Comparison of ENCODE assay signal across 30 mouse cellular contexts in the genomic region with DNA sequence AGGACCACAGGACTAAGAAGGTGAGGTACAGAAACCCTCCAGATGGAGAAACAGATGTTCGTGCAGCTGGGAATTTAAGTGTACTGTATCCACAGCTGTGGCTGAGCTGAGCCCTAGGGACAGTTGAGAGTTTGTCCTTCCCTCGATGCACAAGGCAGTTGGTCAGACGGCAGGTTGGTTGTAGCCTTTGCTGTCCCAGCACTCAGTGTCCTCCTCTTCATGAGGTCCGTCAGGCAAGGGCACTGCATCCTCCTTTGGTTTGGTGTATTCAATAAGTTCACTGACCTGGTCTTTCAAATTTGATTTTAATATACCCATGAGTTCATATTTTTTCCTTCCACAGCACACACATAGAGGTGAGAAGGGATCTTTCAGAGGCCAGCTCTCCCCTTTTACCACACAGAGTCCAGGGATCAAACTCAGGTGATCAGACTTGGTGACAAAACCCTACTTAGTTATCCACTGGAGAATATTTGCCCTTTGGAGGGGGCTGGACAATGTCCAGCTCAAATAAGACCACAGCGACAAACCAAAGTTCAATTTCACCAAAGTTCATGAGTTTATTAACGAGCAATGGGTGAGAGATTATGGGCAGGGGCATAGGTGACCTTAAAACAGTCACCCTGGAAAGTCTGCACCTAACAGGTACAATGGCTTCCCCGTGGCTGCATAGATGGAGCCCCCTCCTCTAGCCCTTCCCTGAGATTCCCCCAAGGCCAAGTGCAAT. TPM values are rescaled to one million over a fixed set of nuclear protein-coding genes. Genes with fewer than 3 reads are reported as not detected.
DNase-seq lines count a peak whose midpoint lies in the region; ATAC-seq and TF ChIP-seq lines count a peak whose summit lies in the region.
"Had no signal": no experiment of that assay in that cellular context is flagged by ENCODE, and none has a peak within 500 bp of the region (broad histone marks: within the 10 kb centered on the region; RNA-seq: fewer than 3 reads in every experiment).

No protein-coding gene starts in this region.

- no peak overlapping the region for H3K9ac ChIP-seq in heart, embryonic 11.5 days (ENCODE audit: low read depth, low read length)
- H3K9ac ChIP-seq in liver, adult 2 months (ENCODE audit: low read depth, low read length) = no peak overlapping the region
- H3K9ac ChIP-seq in liver, embryonic 12.5 days = no peak overlapping the region
- H3K9ac ChIP-seq: embryonic facial prominence, embryonic 13.5 days; forebrain, embryonic 12.5 days; forebrain, embryonic 15.5 days; hindbrain, embryonic 12.5 days; hindbrain, embryonic 15.5 days had no signal

- DNase-seq in heart, adult 11 months = peak; percentile 60
- DNase-seq in liver, adult 2 months (ENCODE audit: extremely low read depth, low read depth, low spot score) = peak; percentile 95
- DNase-seq: adrenal gland, adult 8-10 months; adrenal gland, postnatal 25 days; cerebellum, adult 11-12 months; cerebellum, adult 8-10 months; cerebellum, postnatal 10 days; cerebellum, postnatal 36 days; embryo, embryonic 11 days; gastrocnemius, postnatal 25 days; heart, adult 2 months had no signal

- no peak for TF ChIP-seq CTCF in liver, adult 2 months (IDR thresholded peaks at IDR 0.05; ENCODE audit: low read depth, low read length)

- no peak overlapping the region for H3K27ac ChIP-seq in heart, embryonic 11.5 days (ENCODE audit: low read depth, low read length)
- peak overlapping the region; percentile 95 for H3K27ac ChIP-seq in liver, adult 2 months (replicated peaks; ENCODE audit: insufficient read depth, low read depth, low read length)
- H3K27ac ChIP-seq in liver, embryonic 12.5 days = no peak overlapping the region
- H3K27ac ChIP-seq: embryonic facial prominence, embryonic 10.5 days; embryonic facial prominence, embryonic 13.5 days; forebrain, embryonic 12.5 days; forebrain, embryonic 15.5 days; heart, adult 2 months; heart, embryonic 10.5 days; hindbrain, embryonic 12.5 days; hindbrain, embryonic 15.5 days had no signal

- WGBS in heart, embryonic 11.5 days (ENCODE audit: insufficient replicate concordance) = 72% methylated on average over 7 of the region's 7 CpGs
- WGBS in liver, adult 2 months = 31% methylated on average over 7 of the region's 7 CpGs
- WGBS in liver, embryonic 12.5 days (ENCODE audit: insufficient replicate concordance) = 73% methylated on average over 7 of the region's 7 CpGs

- no peaks in the 10 kb centered on the region for H3K9me3 ChIP-seq in heart, embryonic 11.5 days (replicated peaks; ENCODE audit: control insufficient read depth, low read length)
- H3K9me3 ChIP-seq in liver, embryonic 12.5 days (replicated peaks) = no peaks in the 10 kb centered on the region
- H3K9me3 ChIP-seq in megakaryocyte, embryonic 14.5 days = no peaks in the 10 kb centered on the region
- H3K9me3 ChIP-seq: embryonic facial prominence, embryonic 10.5 days; embryonic facial prominence, embryonic 13.5 days; forebrain, embryonic 12.5 days; forebrain, embryonic 15.5 days; heart, embryonic 10.5 days; hindbrain, embryonic 12.5 days; hindbrain, embryonic 15.5 days had no signal

- no peak for TF ChIP-seq POLR2A in liver, adult 2 months (IDR thresholded peaks at IDR 0.05; ENCODE audit: extremely low read depth, insufficient read depth, low read length)

- no peaks in the 10 kb centered on the region for H3K27me3 ChIP-seq in heart, embryonic 11.5 days (ENCODE audit: control insufficient read depth, insufficient read depth, low read length)
- no peaks in the 10 kb centered on the region for H3K27me3 ChIP-seq in liver, adult 2 months (ENCODE audit: control insufficient read depth, insufficient read depth, low read length)
- H3K27me3 ChIP-seq in liver, embryonic 12.5 days (replicated peaks) = peaks cover 32% of the 10 kb centered on the region
- H3K27me3 ChIP-seq in megakaryocyte, embryonic 14.5 days (replicated peaks) = peaks cover 26% of the 10 kb centered on the region
- H3K27me3 ChIP-seq: embryonic facial prominence, embryonic 13.5 days; forebrain, embryonic 15.5 days had no signal

- H3K79me2 ChIP-seq in liver, adult 2 months (ENCODE audit: control insufficient read depth, insufficient read depth, low read length) = no peaks in the 10 kb centered on the region

- H3K4me3 ChIP-seq in heart, embryonic 11.5 days (ENCODE audit: low read depth, low read length) = no peak overlapping the region
- H3K4me3 ChIP-seq in liver, adult 2 months (ENCODE audit: insufficient read depth, low read depth, low read length) = no peak overlapping the region
- H3K4me3 ChIP-seq in liver, embryonic 12.5 days = no peak overlapping the region
- H3K4me3 ChIP-seq in megakaryocyte, embryonic 14.5 days (replicated peaks) = peak overlapping the region; percentile 56
- H3K4me3 ChIP-seq: embryonic facial prominence, embryonic 10.5 days; embryonic facial prominence, embryonic 13.5 days; erythroblast, embryonic 14.5 days; forebrain, embryonic 12.5 days; forebrain, embryonic 15.5 days; heart, adult 2 months; heart, embryonic 10.5 days; hindbrain, embryonic 12.5 days; hindbrain, embryonic 15.5 days had no signal

- ATAC-seq in heart, embryonic 11.5 days (replicated peaks; ENCODE audit: insufficient number of reproducible peaks, low FRiP score, low TSS enrichment) = no peak
- ATAC-seq in liver, embryonic 12.5 days = no peak
- ATAC-seq in megakaryocyte, adult 5-6 weeks (ENCODE audit: poor library complexity, severe bottlenecking) = no peak
- ATAC-seq: activated CD4-positive, CD25-positive, alpha-beta regulatory T cell, adult 4 months; forebrain, embryonic 15.5 days had no signal

- H3K4me2 ChIP-seq in heart, embryonic 11.5 days = no peak overlapping the region
- H3K4me2 ChIP-seq in liver, embryonic 12.5 days = no peak overlapping the region
- H3K4me2 ChIP-seq: embryonic facial prominence, embryonic 13.5 days; forebrain, embryonic 12.5 days; forebrain, embryonic 15.5 days; hindbrain, embryonic 12.5 days; hindbrain, embryonic 15.5 days had no signal

- H3K36me3 ChIP-seq in heart, embryonic 11.5 days (ENCODE audit: control insufficient read depth, insufficient read depth, low read length) = no peaks in the 10 kb centered on the region
- H3K36me3 ChIP-seq in liver, adult 2 months (ENCODE audit: control insufficient read depth, insufficient read depth, low read length) = no peaks in the 10 kb centered on the region
- no peaks in the 10 kb centered on the region for H3K36me3 ChIP-seq in liver, embryonic 12.5 days
- no peaks in the 10 kb centered on the region for H3K36me3 ChIP-seq in megakaryocyte, embryonic 14.5 days (replicated peaks; ENCODE audit: low read length)
- H3K36me3 ChIP-seq: embryonic facial prominence, embryonic 10.5 days; embryonic facial prominence, embryonic 13.5 days; forebrain, embryonic 12.5 days; forebrain, embryonic 15.5 days; heart, embryonic 10.5 days; hindbrain, embryonic 12.5 days; hindbrain, embryonic 15.5 days had no signal

- H3K4me1 ChIP-seq in heart, embryonic 11.5 days (ENCODE audit: control insufficient read depth, insufficient read depth, low read length) = no peaks in the 10 kb centered on the region
- peaks cover 8% of the 10 kb centered on the region; the same call in 1 of the 2 replicates for H3K4me1 ChIP-seq in liver, adult 2 months (ENCODE audit: control insufficient read depth, insufficient read depth, low read length)
- H3K4me1 ChIP-seq in liver, embryonic 12.5 days = no peaks in the 10 kb centered on the region
- peaks cover 1% of the 10 kb centered on the region; the same call in 1 of the 2 replicates for H3K4me1 ChIP-seq in megakaryocyte, embryonic 14.5 days
- H3K4me1 ChIP-seq: embryonic facial prominence, embryonic 13.5 days; forebrain, embryonic 12.5 days; forebrain, embryonic 15.5 days; heart, embryonic 10.5 days; hindbrain, embryonic 12.5 days; hindbrain, embryonic 15.5 days had no signal

RNA-seq across cellular contexts. Expression of a gene that starts 19.6 kb away (rescaled TPM):
- polyA plus RNA-seq in heart, embryonic 11.5 days (2014; fragmentation: Nextera tagmentation; extraction: Ambion mirVana) = 43.2 and 46.8 TPM in 2 replicates
- 93.9 and 95.9 TPM in 2 replicates for total RNA-seq in liver, adult 2 months (2014; rRNA removed)
- 32.5 and 32.7 TPM in 2 replicates for polyA plus RNA-seq in liver, adult 2 months (2012; rRNA removed)
- polyA plus RNA-seq in liver, embryonic 12.5 days (2016; fragmentation: Nextera tagmentation; extraction: Ambion mirVana) = 60.1 and 62.2 TPM in 2 replicates
- 2.7 TPM in 1 of 2 replicates, not detected in the other for polyA plus RNA-seq in megakaryocyte, embryonic 14.5 days (2012; ENCODE audit: insufficient read depth, low replicate concordance)
- total RNA-seq in megakaryocyte, adult 5-6 weeks (2015) = 49.8 and 54.2 TPM in 2 replicates
- total RNA-seq in megakaryocyte, adult 5-6 weeks (2017) = 49.2 and 49.9 TPM in 2 replicates

RNA-seq across cellular contexts. Expression of a gene that starts 20.2 kb away (rescaled TPM):
- polyA plus RNA-seq in heart, embryonic 11.5 days (2014; fragmentation: Nextera tagmentation; extraction: Ambion mirVana) = 1.1 and 2.2 TPM in 2 replicates
- not detected in 2 replicates for total RNA-seq in liver, adult 2 months (2014; rRNA removed)
- polyA plus RNA-seq in liver, adult 2 months (2012; rRNA removed) = not detected in 2 replicates
- polyA plus RNA-seq in liver, embryonic 12.5 days (2016; fragmentation: Nextera tagmentation; extraction: Ambion mirVana) = 2.1 and 2.4 TPM in 2 replicates
- polyA plus RNA-seq in megakaryocyte, embryonic 14.5 days (2012; ENCODE audit: insufficient read depth, low replicate concordance) = not detected in 2 replicates
- total RNA-seq in megakaryocyte, adult 5-6 weeks (2015) = 0.27 TPM in 1 of 2 replicates, not detected in the other
- total RNA-seq in megakaryocyte, adult 5-6 weeks (2017) = not detected in 2 replicates
- total RNA-seq: adrenal gland, adult 8-10 months; adrenal gland, postnatal 25 days; gastrocnemius, adult 8-10 months; gastrocnemius, postnatal 25 days; heart, adult 2 months; heart, postnatal 25 days; hematopoietic stem cell, adult 5-6 weeks had no signal
- polyA plus RNA-seq: cortical plate, adult 2 months; erythroblast, embryonic 14.5 days; heart, adult 2 months had no signal

RNA-seq across cellular contexts. Expression of a gene that starts 50.2 kb away (rescaled TPM):
- polyA plus RNA-seq in heart, embryonic 11.5 days (2014; fragmentation: Nextera tagmentation; extraction: Ambion mirVana) = 27.9 TPM in 2 replicates
- total RNA-seq in liver, adult 2 months (2014; rRNA removed) = 4.5 and 5.1 TPM in 2 replicates
- polyA plus RNA-seq in liver, adult 2 months (2012; rRNA removed) = 2.4 and 3.8 TPM in 2 replicates
- 188 and 194 TPM in 2 replicates for polyA plus RNA-seq in liver, embryonic 12.5 days (2016; fragmentation: Nextera tagmentation; extraction: Ambion mirVana)
- polyA plus RNA-seq in megakaryocyte, embryonic 14.5 days (2012; ENCODE audit: insufficient read depth, low replicate concordance) = 436 and 585 TPM in 2 replicates
- total RNA-seq in megakaryocyte, adult 5-6 weeks (2015) = 186 and 200 TPM in 2 replicates
- total RNA-seq in megakaryocyte, adult 5-6 weeks (2017) = 92.3 and 100 TPM in 2 replicates

RNA-seq across cellular contexts. Expression of a gene that starts 57.7 kb away (rescaled TPM):
- polyA plus RNA-seq in heart, embryonic 11.5 days (2014; fragmentation: Nextera tagmentation; extraction: Ambion mirVana) = not detected in 2 replicates
- total RNA-seq in liver, adult 2 months (2014; rRNA removed) = 0.40 and 0.65 TPM in 2 replicates
- polyA plus RNA-seq in liver, adult 2 months (2012; rRNA removed) = 0.11 TPM in 1 of 2 replicates, not detected in the other
- polyA plus RNA-seq in liver, embryonic 12.5 days (2016; fragmentation: Nextera tagmentation; extraction: Ambion mirVana) = not detected in 2 replicates
- 0.07 TPM in 1 of 2 replicates, not detected in the other for polyA plus RNA-seq in megakaryocyte, embryonic 14.5 days (2012; ENCODE audit: insufficient read depth, low replicate concordance)
- not detected in 2 replicates for total RNA-seq in megakaryocyte, adult 5-6 weeks (2015)
- not detected in 2 replicates for total RNA-seq in megakaryocyte, adult 5-6 weeks (2017)
- total RNA-seq: ES-E14; hematopoietic stem cell, adult 5-6 weeks had no signal
- polyA plus RNA-seq: activated CD4-positive, CD25-positive, alpha-beta regulatory T cell, adult 4 months; embryonic facial prominence, embryonic 10.5 days; erythroblast, embryonic 14.5 days; forebrain, embryonic 12.5 days; forebrain, embryonic 15.5 days; heart, embryonic 10.5 days; heart, embryonic 14.5 days; hindbrain, embryonic 12.5 days; hindbrain, embryonic 15.5 days had no signal
